Mouse (Mus musculus) liver, postnatal 0 days (tissue): ENCODE results near the gene Nufip1.

Source experiments
- CTCF ChIP-seq: sonication (generic); IDR thresholded peaks from 2 replicates; pipeline ENCODE4 v1.5.1; 2016; ENCODE audit warnings: antibody characterized with exemption, low read depth
- EP300 ChIP-seq: IDR thresholded peaks from 2 replicates; pipeline ENCODE4 v1.6.1; 2016; ENCODE audit warnings: antibody characterized with exemption, low read depth, mild to moderate bottlenecking

GRCm38 (mm10) chr14:76081451-76081850, 29.2 kb upstream of the Nufip1 start:
- peak; percentile 7; the same call in 1 of the 2 replicates for TF ChIP-seq CTCF
- TF ChIP-seq EP300: no peak
